Mouse (Mus musculus): ENCODE data around the gene 2810459M11Rik. TPM values are rescaled to one million over a fixed set of nuclear protein-coding genes. Genes with fewer than 3 reads are reported as not detected.
"Not testable (repeated sequence)": the region's sequence is repeated elsewhere in the genome, so short reads cannot be mapped to it uniquely, and the experiment has no call there.

The 2810459M11Rik gene
- not detected for total RNA-seq (2021)

GRCm38 (mm10) chr1:86045848-86046805 lies at the start of gene 2810459M11Rik:
2810459M11Rik (plus strand) TSS chr1:86045863.
- DNase-seq, result peak; percentile 39

DNA sequence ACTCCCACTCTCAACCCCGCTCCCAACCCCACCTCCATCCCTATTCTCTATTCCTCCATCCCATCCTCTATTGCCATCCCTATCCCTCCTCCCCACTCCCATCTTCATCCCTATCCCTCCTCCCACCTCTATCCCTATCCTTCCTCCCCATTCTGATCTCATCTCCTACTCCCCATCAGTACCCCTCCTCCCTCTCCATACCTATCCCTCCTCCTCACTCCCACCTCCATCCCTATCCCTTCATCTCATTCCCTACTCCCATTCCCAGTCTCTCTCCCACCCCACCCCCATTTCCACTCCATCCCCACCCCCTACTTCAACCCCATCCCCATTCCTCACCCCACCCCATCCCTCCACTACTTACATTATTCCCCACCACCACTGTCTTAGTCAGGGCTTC lies 48.4 kb upstream of the 2810459M11Rik start:
- no peak for DNase-seq

DNA sequence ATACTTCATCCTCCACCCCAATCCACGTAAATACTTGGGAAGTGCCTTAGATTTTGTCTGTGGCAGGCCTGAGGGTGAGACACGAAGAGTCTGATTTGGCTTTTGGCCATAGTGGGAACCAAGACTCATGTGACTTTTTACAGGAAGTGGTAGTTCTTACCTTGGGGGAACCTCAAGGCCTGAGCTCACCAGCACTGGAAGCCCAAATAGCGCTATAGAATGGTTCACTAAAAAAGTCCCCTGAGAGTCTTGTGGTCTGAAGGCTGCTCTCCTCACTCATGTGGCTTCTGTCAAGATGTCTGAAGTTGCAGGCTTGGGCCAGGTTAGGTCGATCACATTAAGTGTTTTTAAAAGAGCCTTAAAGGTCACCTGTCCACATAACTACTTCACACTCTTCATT lies 47.7 kb upstream of the 2810459M11Rik start:
- no peak for DNase-seq

- no peak for DNase-seq
Observed at GRCm38 (mm10) chr1:85999853-86000570, 45.7 kb upstream of the 2810459M11Rik start.

DNA sequence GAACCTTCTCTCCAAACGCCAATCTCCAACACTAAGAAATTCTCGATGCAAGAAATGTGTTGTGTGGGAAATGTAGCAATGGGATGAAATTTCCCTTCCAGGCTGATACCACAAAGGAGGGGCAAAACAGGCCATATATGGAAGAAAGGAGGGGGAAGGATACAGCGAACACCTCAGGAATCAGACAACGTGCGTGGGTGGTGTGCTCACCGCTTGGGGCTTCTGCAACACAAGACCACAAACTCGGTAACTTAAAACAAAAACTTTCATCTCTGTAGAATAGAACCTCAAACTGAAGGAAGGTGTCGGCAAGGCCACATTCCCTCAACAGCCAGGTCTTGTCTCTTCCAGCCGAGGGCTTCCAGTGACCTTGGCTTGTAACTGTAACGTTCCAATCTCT lies 40.1 kb upstream of the 2810459M11Rik start:
- DNase-seq, result no peak

DNA sequence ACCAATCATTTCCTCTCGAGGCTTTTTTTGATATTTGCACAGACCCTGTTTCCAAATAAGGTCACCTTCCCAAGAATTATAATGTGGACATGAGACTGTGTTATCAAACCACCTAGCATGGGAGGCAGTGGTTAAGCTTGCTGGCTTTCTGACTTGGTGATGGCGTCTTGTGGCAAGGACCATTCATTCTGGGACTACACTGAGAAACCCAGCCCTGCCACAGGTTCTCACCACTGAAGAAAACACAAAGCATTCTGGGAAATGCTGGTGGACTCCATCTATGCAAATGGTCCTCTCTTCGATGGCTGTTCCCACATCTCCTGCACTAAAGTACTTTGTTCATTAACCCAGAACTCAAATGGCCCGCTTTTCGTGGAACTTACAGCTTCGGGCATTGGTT lies 39.6 kb upstream of the 2810459M11Rik start:
- no peak for DNase-seq

GRCm38 (mm10) chr1:86007778-86008177 lies 37.9 kb upstream of the 2810459M11Rik start:
- peak; percentile 94 for DNase-seq

DNA sequence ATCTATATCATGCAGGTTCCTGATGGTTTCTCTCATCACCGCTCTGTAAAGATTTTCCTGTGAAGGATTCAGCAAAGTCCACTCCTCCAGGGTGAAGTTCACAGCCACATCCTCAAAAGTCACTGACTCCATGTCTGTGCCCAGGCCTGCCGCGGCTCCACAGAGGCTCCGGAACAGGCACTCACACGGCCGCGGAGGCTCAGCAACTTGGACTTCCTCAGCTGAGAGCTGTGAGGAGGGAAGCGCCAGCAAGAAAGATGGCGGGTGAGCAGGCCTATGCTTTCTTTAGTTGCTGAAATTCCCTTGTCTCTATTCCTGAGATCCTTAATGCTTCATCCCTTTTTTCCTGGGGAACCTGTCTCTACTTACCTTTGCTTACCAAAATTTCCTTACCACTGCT lies 29.9 kb upstream of the 2810459M11Rik start:
- not testable (repeated sequence) for DNase-seq

- no peak for DNase-seq
Observed at GRCm38 (mm10) chr1:86016516-86016915, 29.1 kb upstream of the 2810459M11Rik start, which contains the start of gene Spata3. Spata3 (plus strand) TSS chr1:86016816.

- DNase-seq, result peak; percentile 48
Observed at GRCm38 (mm10) chr1:86018235-86019055, 27.2 kb upstream of the 2810459M11Rik start.

GRCm38 (mm10) chr1:86021365-86021989 lies 24.2 kb upstream of the 2810459M11Rik start:
- DNase-seq, result no peak

- no peak for DNase-seq
Observed at GRCm38 (mm10) chr1:86032273-86032987, 13.2 kb upstream of the 2810459M11Rik start.

DNA sequence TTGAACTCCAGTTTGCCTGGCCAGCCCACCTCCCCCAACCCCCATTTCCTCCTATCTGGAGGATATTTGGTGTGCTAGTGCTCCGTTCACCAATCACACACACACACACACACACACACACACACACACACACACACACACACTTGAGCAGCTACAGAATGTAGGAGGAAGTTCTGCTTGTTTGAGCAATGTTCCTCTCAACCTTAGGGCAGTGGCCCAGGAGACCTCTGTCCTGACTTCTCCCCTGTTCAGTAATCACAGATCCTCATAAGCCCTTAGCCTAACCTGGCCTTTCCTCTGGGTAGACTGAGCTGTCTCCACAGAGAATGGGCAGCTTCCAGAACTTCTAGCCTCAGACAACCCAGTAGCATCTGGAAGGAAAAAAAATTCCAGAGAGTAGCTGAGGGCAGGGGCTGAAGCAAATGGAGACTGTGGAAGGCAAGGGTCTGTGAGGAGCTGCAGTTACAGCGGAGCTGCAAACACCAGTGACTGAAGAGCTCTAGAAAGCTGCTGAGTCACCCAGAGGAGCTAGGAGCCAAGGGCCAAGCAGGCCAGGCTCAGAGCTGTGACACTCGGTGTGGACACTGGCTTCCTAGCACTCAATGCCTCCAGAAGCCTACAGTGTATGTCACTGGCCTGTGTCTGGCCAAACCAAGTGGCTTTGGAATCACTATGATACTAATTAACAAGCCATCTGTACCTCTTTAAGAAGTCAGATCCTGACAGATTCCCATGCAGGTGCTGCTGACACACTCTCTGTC lies 7.3 kb upstream of the 2810459M11Rik start:
- DNase-seq, result no peak

DNA sequence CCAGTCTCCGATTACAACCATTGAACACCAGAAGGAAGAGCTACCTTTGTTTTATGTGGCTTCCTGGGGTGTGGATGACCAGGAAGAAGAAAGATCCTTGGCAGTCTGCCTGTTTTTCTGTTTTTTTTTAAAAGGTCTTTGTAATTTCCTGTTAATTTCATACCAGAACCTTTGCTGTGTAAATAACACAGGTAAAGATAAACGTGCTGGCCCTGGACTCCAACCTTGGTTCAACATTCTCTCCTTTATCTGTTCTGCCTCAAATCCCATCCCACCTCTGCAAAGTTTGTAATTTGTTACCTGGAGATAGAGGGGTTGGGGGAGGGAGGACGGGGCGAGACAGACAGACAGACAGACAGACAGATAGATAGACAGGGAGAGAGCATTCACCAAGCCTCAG lies 5.5 kb upstream of the 2810459M11Rik start:
- no peak for DNase-seq

- DNase-seq, result no peak
Observed at GRCm38 (mm10) chr1:86040817-86041216, 4.8 kb upstream of the 2810459M11Rik start.

DNA sequence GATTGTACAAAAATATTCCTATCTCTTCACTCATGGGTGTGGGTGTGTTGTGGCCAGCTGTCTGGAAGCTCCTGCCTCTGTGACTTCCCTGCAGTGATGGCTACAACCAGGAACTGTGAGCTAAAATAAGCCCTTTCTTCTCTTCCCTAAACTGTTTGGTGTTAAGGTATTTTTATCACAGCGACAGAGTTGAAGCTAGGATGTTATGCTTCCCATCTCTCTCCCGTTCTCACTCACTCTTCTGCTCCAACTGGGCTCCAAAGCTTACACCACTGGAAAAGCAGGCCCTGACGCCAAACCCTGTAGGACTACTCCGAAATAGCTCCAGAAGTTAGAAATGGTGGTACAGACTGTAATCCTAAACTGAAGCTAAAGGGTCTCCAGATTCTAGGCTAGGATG lies 607 bp upstream of the 2810459M11Rik start:
- no peak for DNase-seq

DNA sequence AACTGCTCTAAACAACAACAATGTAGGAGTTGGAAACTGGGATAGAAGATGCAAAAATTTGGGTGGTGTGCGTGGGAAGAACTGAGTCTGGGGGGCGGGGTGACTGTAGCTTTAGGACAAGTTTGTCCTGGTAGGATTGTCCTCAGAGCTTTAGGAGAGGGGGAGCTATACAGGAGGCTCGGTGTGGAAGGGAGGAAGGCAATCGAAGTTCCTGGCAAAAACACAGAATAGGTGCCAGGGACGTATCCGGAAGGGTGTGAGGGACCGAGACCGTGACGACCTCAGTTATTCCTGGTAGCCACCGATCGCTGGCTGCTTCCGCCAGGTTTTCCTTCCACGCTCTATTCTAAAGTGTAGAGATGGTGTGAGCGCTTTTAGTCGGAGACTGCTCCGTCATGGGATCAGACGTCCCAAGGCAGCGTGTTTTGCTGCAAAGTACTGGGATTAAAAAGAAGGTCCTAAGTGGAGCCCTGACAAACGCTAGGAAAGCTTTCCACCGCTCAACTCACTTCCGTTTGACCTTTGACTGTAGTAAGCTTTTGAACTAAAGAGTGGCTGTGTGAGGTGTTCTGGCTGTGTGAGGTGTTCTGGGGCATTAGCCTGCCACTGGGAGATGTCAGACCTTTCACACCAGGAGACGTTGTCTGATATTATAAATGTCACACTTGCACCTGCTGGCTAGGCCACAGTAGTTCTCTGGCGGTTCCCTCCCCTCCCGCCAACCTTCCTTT lies 1.3 kb downstream of the 2810459M11Rik start:
- DNase-seq, result no peak

- DNase-seq, result no peak
Observed at GRCm38 (mm10) chr1:86048231-86048630, 2.6 kb downstream of the 2810459M11Rik start.

DNA sequence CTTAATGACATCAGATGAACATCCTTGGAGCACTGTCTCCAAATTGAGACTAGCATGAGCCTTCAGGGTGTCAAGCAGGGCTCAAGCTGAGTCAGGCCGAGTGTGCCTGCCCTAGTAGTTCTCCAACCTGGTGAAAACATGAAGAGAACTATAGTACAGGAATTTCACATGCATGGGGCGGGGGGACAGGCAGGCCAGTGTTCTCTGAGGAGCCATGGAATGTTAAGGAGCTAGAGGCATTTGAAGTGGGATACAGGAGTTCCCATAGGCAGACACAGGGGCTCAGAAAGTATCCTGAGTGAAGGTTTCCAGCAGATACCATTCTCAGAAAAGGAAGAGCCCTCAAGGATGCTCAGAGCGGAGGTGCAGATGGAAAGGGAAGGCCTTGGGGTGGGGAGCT lies 3.1 kb downstream of the 2810459M11Rik start:
- DNase-seq, result no peak
